Mouse (Mus musculus) hematopoietic multipotent progenitor cell, adult 10-12 weeks (in vitro differentiated cells): ENCODE measurements around the gene Fam117b. TPM values are rescaled to one million over a fixed set of nuclear protein-coding genes. Genes with fewer than 3 reads are reported as not detected.

Experiments
- polyA plus RNA-seq: library from polyadenylated mRNA; stranded (reverse); fragments of >175 nt; gene quantifications from 2 replicates; pipeline ENCODE4 v1.2.3, GENCODE M21; 2012; ENCODE audit warnings: low replicate concordance

The Fam117b gene
- 16.2 and 45.9 TPM in 2 replicates for polyA plus RNA-seq

DNA sequence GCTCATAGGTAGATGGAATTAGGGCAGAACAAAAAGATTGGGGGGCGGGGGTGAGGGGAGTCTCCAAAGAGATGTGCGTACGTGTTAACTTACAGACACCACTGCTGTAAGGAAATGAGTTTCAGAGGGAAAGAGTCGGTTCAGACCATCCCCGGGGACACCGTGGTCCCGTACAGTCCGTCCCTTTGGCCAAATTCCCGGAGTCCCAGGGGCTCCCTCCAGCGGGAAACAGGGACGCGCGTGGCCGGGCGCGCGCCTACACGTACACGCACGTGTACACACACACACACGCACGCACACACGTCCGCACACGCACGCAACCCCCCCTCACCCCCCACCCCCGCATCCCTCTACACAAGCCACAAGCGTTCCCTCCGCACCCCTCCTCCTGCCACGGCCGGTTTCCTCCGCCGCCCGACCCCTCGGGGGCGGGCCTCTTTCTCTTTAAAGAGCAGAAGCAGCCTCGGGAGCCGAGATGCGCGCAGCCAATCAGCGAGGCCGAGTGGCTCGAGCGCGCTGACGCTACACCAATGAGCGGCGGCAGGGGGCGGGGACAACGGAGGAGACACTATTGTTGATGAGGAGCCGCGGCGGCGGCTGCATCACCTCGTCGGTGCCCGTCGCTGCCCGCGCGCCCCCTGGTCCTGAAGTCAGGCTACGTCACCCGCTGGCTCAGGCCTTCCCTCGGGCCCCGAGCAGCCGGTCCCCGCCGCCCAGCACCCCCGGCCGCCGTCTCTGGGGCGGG lies at the start of gene Fam117b:
Gene Fam117b, plus strand, starts transcription at position 594 of the 745 bp plus-strand sequence.

Other genes with a start within 250 kb of the Fam117b start
- 4.9 and 269 TPM in 2 replicates for gene Sumo1, start 242.2 kb upstream of the Fam117b start, polyA plus RNA-seq
- gene Nop58, start 228.0 kb upstream of the Fam117b start, polyA plus RNA-seq, result 9.8 and 57.7 TPM in 2 replicates
- gene Bmpr2, start 149.6 kb upstream of the Fam117b start, polyA plus RNA-seq, result 1.2 and 3.8 TPM in 2 replicates
- 0.06 TPM in 1 of 2 replicates, not detected in the other for gene Ica1l, start 130.2 kb downstream of the Fam117b start, polyA plus RNA-seq
- gene Carf, start 185.2 kb downstream of the Fam117b start, polyA plus RNA-seq, result 0.30 and 0.80 TPM in 2 replicates
- gene Wdr12, start 185.6 kb downstream of the Fam117b start, polyA plus RNA-seq, result 0.52 and 1.0 TPM in 2 replicates